Mouse (Mus musculus) mouse embryonic stem cell (cell line): Measurements from ENCODE around the gene Man2a1.

Source experiments
- in situ Hi-C, 2 experiments: fragments of 300-500 bp; cut with MboI; formaldehyde crosslinking; loops; 1 replicate in 1 of 2; 3 replicates in 1 of 2; pipeline ENCODE4 v1.14.3; 2019 to 2020; ENCODE audit warnings: low sequenced_read_pairs in 2 of 2, low pct_unique_long_range_greater_than_20kb in 1 of 2, mixed read lengths in 1 of 2; ENCODE audit not compliant: unreplicated experiment in 1 of 2

Gene Man2a1

DNA sequence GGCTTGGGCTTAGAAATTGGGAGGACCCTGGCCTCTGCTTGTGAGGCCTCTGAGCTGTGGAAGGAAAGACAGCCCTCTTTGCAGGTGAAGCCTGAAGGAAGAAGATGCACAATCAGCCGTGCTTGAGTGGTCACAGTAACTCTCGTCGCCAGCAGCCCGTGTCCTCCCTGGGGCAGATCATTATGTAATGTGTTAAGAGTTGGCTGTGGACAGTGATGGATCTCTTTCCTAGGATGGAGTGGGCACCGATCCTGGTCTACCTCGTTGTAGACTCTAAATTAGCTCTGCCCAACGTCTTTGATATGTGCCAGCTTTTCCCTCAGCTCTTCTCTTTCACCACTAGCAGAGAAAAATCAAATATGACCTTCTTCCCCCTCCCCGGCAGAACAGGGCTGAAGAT lies 20.7 kb downstream of the Man2a1 start:
- in situ Hi-C loops = no loop called here

- in situ Hi-C loops = no loop called here
These were observed 21.3 kb downstream of the Man2a1 start for GRCm38 (mm10) chr17:64621649-64622351.

GRCm38 (mm10) chr17:64622352-64622886 lies 21.9 kb downstream of the Man2a1 start:
- in situ Hi-C loops = no loop called here

DNA sequence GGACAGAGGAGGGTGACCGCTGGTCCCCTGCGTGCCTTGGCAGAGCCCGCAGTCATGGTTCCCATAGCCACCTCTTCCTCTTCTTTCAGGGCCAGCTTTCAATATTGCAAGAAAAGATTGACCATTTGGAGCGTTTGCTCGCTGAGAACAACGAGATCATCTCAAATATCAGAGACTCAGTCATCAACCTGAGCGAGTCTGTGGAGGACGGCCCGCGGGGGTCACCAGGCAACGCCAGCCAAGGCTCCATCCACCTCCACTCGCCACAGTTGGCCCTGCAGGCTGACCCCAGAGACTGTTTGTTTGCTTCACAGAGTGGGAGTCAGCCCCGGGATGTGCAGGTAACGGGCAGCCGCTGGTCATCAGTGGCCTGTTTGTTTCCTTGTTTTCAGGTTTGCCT lies 23.9 kb downstream of the Man2a1 start:
- in situ Hi-C loops = no loop called here

DNA sequence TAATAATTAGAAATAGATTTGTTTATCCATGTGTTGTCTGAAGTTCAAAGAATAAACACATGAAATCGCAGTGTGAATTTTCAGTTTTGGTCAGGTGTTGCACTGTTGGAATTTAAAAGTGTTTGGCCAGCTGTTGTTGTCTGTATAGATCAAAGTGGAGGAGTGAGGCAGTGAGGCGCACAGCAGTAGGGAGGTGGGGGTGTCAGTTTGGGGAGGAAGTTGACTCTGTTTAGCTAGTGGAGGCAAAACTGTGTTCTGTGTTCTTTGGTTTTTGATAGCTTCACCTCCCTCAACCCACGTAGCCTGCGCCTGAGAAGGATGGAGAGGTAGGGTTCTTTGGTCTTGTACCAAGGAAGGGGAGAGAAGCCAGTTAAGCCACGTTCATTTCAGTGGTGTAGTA lies 28.3 kb downstream of the Man2a1 start:
- in situ Hi-C loops = no loop called here

DNA sequence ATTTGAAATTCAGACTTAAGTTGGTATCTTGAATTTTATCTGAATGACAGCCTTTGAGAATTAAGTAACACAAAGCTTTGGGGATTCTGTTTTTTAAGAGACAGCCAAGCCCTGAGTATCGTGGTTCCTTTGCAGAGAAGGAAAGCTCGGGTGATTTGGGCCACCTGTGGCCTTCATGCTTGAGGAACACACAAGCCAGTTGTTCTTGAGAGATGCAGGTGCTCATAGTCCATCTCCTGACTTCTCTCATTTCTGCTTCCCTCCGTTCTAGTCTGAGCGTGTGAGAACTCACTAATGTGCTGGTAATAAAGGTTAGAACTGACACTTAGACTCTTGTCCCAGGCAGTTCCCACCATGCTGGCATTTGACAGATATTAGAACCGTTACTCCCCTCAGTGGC lies 28.9 kb downstream of the Man2a1 start:
- in situ Hi-C loops = no loop called here

- in situ Hi-C loops = no loop called here
These were observed 30.0 kb downstream of the Man2a1 start for GRCm38 (mm10) chr17:64630506-64630905.

DNA sequence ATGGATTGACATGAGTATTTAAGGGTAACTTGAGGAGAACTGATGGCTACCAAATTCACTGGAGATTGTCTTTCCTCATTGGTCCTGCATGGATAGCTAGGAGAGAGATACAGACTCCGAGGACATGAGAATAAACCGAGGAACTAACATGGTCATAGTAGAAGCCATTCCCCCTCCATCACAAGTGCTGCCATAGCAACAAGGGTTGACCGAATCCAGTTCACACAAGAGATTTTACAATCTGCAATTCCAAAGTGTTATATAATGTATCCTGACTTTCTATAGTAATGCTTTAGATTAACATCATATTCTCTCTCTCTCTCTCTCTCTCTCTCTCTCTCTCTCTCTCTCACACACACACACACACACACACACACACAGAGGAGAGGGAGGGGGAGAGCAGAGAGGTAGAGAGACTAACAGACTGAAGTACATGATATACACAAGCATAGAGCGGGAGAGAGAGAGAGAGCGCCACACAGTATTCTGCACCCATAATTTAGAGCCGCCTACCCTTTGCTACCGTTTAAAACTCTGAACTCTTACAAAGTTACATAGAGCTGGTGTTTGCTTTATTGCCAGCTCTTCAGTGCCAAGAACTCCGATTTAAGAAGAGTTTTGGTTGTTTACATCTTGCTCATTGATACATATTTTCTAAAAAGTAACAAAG lies 37.5 kb downstream of the Man2a1 start:
- in situ Hi-C loops = no loop called here

- in situ Hi-C loops = no loop called here
These were observed 40.8 kb downstream of the Man2a1 start for GRCm38 (mm10) chr17:64641376-64641775.

DNA sequence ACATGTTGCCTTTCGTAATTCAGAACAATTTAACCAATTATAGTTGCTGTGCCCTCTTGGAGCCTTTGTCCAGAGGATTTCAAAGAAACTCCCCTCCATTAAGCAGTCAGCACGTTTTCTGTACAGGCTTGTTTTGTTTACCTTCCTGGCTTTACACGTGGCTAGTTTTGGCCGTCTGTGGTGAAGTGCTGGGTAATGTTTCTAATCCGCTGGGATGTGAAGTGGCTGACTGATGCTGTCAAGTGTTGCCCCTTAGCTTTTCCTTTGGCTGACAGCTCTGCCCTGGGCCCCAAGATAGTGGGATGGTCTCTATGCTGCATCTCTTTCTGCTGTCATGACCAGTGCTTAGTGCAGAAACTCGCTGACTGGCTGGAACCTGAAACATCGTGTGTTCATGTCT lies 43.1 kb downstream of the Man2a1 start:
- in situ Hi-C loops = no loop called here

DNA sequence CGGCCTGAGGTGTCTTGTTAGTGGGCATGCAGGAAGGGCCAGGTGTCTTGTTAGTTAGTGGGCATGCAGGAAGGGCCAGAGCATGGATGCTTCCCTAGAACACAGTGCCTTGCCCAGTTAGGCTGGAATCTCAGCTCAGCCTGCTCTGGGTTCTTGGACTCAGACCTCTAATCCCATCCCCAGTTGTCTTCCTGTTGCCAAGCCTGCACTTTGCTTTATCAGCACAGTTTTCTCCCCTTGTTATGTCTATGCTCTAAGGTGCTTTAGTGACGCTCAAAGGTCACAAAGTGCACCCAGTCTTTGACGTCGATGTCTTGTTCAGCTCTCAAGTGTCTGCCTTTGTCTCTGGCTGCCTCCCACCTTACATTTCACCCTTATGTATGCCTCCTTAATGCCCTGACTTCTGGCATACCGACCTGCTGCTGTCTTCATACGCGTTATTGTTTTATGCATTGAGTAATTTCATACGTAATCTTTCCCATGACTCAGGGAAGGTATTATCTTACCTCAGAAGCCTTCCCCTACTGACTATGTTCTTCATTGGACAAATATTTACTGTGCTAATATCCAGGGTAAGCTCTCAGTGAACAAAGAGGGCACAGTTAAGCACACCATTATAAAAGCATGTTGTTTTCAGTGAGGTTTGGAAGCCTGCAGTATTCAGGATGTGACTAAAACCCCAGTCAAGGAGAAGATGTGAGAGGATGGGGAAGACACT lies 44.5 kb downstream of the Man2a1 start:
- in situ Hi-C loops = no loop called here

- in situ Hi-C loops = no loop called here
These were observed 46.9 kb downstream of the Man2a1 start for GRCm38 (mm10) chr17:64647396-64647795.

- in situ Hi-C loops = no loop called here
These were observed 50.2 kb downstream of the Man2a1 start for GRCm38 (mm10) chr17:64650702-64651101.

GRCm38 (mm10) chr17:64653621-64654020 lies 53.1 kb downstream of the Man2a1 start:
- in situ Hi-C loops = no loop called here

DNA sequence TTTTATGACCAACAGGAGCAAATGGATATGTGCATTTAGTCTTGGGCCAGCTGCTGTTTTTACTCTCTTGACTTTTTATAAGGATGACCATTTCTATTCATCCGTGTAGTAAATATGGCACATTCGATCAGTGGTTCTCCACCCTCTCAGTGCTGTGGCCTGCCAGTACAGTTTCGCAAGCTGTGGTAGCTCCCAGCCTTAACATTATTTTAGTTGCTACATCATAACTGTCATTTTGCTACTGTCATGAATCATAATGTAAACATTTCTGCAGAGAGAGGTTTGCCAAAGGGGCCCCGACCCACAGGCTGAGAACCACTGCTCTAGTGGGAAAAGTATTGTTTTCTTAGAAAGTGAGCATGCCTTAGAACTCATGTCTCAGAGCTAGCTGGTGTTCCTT lies 59.1 kb downstream of the Man2a1 start:
- in situ Hi-C loops = no loop called here

DNA sequence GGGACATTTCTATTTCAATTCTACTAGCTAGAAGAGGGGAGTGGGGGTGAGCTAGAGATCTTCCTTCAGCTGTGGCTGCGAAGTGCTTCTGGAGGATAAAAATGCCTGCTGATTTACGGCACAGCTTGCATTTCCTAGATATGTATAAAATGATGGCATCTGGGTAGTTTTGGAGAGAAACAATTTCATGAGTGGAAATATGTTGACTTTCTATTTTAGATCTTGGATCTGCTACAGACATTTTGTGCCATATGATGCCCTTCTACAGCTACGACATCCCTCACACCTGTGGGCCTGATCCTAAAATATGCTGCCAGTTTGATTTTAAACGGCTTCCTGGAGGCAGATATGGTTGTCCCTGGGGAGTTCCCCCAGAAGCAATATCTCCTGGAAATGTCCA lies 66.0 kb downstream of the Man2a1 start:
- in situ Hi-C loops = no loop called here

- in situ Hi-C loops = no loop called here
These were observed 68.0 kb downstream of the Man2a1 start for GRCm38 (mm10) chr17:64668504-64668903.

- in situ Hi-C loops = no loop called here
These were observed 73.9 kb downstream of the Man2a1 start for GRCm38 (mm10) chr17:64674401-64674800.

DNA sequence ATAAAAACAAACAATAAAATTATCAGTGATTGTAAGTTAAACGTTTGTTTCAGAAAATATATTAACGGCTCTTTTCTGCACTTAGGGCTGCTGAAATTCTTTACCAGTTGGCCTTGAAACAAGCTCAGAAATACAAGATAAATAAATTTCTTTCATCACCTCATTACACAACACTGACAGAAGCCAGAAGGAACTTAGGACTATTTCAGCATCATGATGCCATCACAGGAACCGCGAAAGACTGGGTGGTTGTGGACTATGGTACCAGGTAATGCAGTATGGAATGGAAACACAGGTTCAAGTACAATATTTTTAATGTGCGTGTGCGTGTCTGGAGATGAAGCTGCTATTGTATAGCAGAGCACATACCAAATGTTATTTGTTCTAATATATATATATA lies 74.4 kb downstream of the Man2a1 start:
- in situ Hi-C loops = no loop called here
